Mouse (Mus musculus): ENCODE measurements at regions not wholly inside any gene's neighbourhood (a gene's known extent, or its start where the extent isn't known, plus 50 kb on each side); places are given as distances from the start of the nearest gene placed in this dataset.

- TF ChIP-seq CTCF (IDR thresholded peaks at IDR 0.05; ENCODE audit: low read depth) (no peak), EP300 (IDR thresholded peaks at IDR 0.05; ENCODE audit: low read depth) (no peak)
These were observed 1121.8 kb upstream of the Cited2 start for GRCm38 (mm10) chr10:16601225-16601595.

All from liver, postnatal 0 days (tissue).